Mouse (Mus musculus) bone marrow, adult 2 months (tissue): ENCODE results near the gene Lrwd1.

Experiments
- CTCF ChIP-seq: fragments of 200-500 bp; IDR thresholded peaks from 2 replicates; pipeline ENCODE4 v1.5.1; 2011; ENCODE audit warnings: low read length, control low read depth; ENCODE audit not compliant: control insufficient read depth, insufficient read depth
- POLR2A ChIP-seq: fragments of 200-500 bp; IDR thresholded peaks from 2 replicates; pipeline ENCODE4 v1.6.1; 2011; ENCODE audit warnings: low read depth, mild to moderate bottlenecking, control low read depth, low read length, borderline replicate concordance; ENCODE audit not compliant: control insufficient read depth

DNA sequence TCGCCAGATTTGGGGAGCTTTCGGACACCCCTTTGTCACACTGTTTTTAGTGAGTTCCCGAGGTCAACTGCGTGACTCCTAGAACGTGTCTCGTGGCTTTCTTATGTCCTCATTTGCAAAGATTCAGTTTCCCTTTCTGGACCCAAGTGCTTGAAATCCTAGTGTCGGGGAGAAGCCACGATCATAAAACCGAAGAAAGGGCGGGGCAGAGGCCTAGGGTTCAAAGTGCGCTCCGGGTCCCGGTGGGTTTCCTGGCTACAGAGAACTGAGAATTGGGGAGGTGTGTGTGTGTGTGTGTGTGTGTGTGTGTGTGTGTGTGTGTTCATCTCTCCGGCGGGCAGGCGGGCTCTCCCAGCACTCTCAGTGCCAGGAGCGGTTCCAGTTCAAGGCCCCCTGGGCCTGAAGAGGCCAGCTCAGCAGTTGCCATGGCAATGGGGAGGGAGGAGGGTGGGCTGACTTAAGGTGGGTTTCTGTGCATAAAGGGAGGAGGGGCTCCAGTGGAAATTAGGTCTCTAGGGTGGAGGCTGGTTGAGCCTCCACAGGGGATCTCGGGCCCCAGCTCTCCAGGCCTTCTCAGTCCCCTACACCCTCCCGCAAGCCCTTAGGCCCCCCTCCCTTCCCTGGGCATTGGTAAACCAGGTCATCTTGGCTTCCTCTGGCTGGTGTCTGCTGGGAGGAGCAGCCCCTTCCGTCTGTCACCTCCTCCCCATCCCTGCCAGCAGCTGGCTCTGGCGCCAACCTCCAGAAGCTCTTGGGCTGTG is 50.8 kb downstream of the Lrwd1 start:
- TF ChIP-seq CTCF = no peak
- no peak for TF ChIP-seq POLR2A
